Mouse (Mus musculus): ENCODE measurements around the gene Apoc4.

The Apoc4 gene

GRCm38 (mm10) chr7:19676662-19677061, 4.6 kb downstream of the Apoc4 start:
- no peak for DNase-seq (ENCODE audit: low spot score)

GRCm38 (mm10) chr7:19675824-19676223, 5.5 kb downstream of the Apoc4 start:
- no peak for DNase-seq (ENCODE audit: low spot score)

- no peak for DNase-seq (ENCODE audit: low spot score)
Observed at GRCm38 (mm10) chr7:19673083-19673699, 8.1 kb downstream of the Apoc4 start.

- no peak for DNase-seq (ENCODE audit: low spot score)
Observed at GRCm38 (mm10) chr7:19671511-19671910, 9.8 kb downstream of the Apoc4 start.

- peak; percentile 89 for DNase-seq (ENCODE audit: low spot score)
Observed at GRCm38 (mm10) chr7:19668947-19669721, 12.1 kb downstream of the Apoc4 start.

- no peak for DNase-seq (ENCODE audit: low spot score)
Observed at GRCm38 (mm10) chr7:19667434-19667833, 13.8 kb downstream of the Apoc4 start.

- peak; percentile 22 for DNase-seq (ENCODE audit: low spot score)
Observed at GRCm38 (mm10) chr7:19666750-19667149, 14.5 kb downstream of the Apoc4 start.

- DNase-seq (ENCODE audit: low spot score): peak; percentile 98
Observed at GRCm38 (mm10) chr7:19664955-19665841, 16.1 kb downstream of the Apoc4 start, which contains the start of gene Clptm1. TSS of gene Clptm1 (minus strand) at chr7:19665033.

- DNase-seq (ENCODE audit: low spot score): no peak
Observed at GRCm38 (mm10) chr7:19664455-19664954, 16.8 kb downstream of the Apoc4 start.

- DNase-seq (ENCODE audit: low spot score): peak; percentile 14
Observed at GRCm38 (mm10) chr7:19663940-19664339, 17.3 kb downstream of the Apoc4 start.

GRCm38 (mm10) chr7:19652614-19653013, 28.7 kb downstream of the Apoc4 start:
- DNase-seq (ENCODE audit: low spot score): no peak

GRCm38 (mm10) chr7:19651063-19651786, 30.1 kb downstream of the Apoc4 start:
- DNase-seq (ENCODE audit: low spot score): no peak

GRCm38 (mm10) chr7:19641223-19641622, 40.1 kb downstream of the Apoc4 start:
- no peak for DNase-seq (ENCODE audit: low spot score)

GRCm38 (mm10) chr7:19635074-19635827, 46.0 kb downstream of the Apoc4 start:
- no peak for DNase-seq (ENCODE audit: low spot score)

GRCm38 (mm10) chr7:19634591-19634990, 46.7 kb downstream of the Apoc4 start:
- DNase-seq (ENCODE audit: low spot score): no peak

GRCm38 (mm10) chr7:19633855-19634254, 47.4 kb downstream of the Apoc4 start:
- no peak for DNase-seq (ENCODE audit: low spot score)

GRCm38 (mm10) chr7:19633197-19633596, 48.1 kb downstream of the Apoc4 start:
- DNase-seq (ENCODE audit: low spot score): no peak

GRCm38 (mm10) chr7:19632720-19633119, 48.6 kb downstream of the Apoc4 start:
- DNase-seq (ENCODE audit: low spot score): peak; percentile 60

- no peak for DNase-seq (ENCODE audit: low spot score)
Observed at GRCm38 (mm10) chr7:19632275-19632674, 49.0 kb downstream of the Apoc4 start.

GRCm38 (mm10) chr7:19629361-19629734, 51.9 kb downstream of the Apoc4 start, which contains the start of gene Relb:
TSS of gene Relb (minus strand) at chr7:19629438.
- DNase-seq (ENCODE audit: low spot score): peak; percentile 85

Measured in c-Kit-positive CD71-positive TER-119-positive erythroid progenitor cells, embryonic 14.5 days (primary cell).